Mouse (Mus musculus) liver, embryonic 13.5 days (tissue): Measurements from ENCODE around the gene Dkk1. TPM values are rescaled to one million over a fixed set of nuclear protein-coding genes. Genes with fewer than 3 reads are reported as not detected.

Source experiments
- ATAC-seq: fragments of 200-750 bp; cut with Nextera tagmentation; 2 replicates; pipeline ENCODE4 v1.8.0; 2017; ENCODE audit warnings: low read depth, mild to moderate bottlenecking, moderate number of reproducible peaks, moderate library complexity
- DNase-seq: peaks from one replicate; pipeline ENCODE4 v3.0.0; 2022
- H3K27ac ChIP-seq: fragments of 300-500 bp; sonication (generic); 2 replicates; pipeline ENCODE4 v1.5.1; 2015; ENCODE audit warnings: moderate library complexity, mild to moderate bottlenecking, inconsistent platforms
- H3K27me3 ChIP-seq: fragments of 300-500 bp; sonication (generic); 2 replicates; pipeline ENCODE4 v1.6.1; 2015; ENCODE audit warnings: mild to moderate bottlenecking, inconsistent platforms
- H3K36me3 ChIP-seq: fragments of 300-500 bp; sonication (generic); 2 replicates; pipeline ENCODE4 v1.6.1; 2015; ENCODE audit warnings: mild to moderate bottlenecking, inconsistent platforms
- H3K4me1 ChIP-seq: fragments of 300-500 bp; sonication (generic); replicated peaks from 2 replicates; pipeline ENCODE4 v1.6.1; 2015; ENCODE audit warnings: inconsistent platforms
- H3K4me2 ChIP-seq: fragments of 300-500 bp; sonication (generic); 2 replicates; pipeline ENCODE4 v1.6.1; 2015; ENCODE audit warnings: inconsistent platforms, mild to moderate bottlenecking, moderate library complexity
- H3K4me3 ChIP-seq: fragments of 300-500 bp; sonication (generic); replicated peaks from 2 replicates; pipeline ENCODE4 v1.5.1; 2015; ENCODE audit warnings: mild to moderate bottlenecking, inconsistent platforms
- H3K9ac ChIP-seq: fragments of 300-500 bp; sonication (generic); 2 replicates; pipeline ENCODE4 v1.6.1; 2015; ENCODE audit warnings: mild to moderate bottlenecking, inconsistent platforms
- H3K9me3 ChIP-seq: fragments of 300-500 bp; sonication (generic); replicated peaks from 2 replicates; pipeline ENCODE4 v1.6.1; 2016; ENCODE audit warnings: inconsistent platforms
- WGBS: fragments of 180-500 bp; shearing (Covaris S2); methylation state at CpG from one replicate; pipeline ENCODE4 v1.1.7; 2015; ENCODE audit not compliant: insufficient replicate concordance; 5-methylcytosine and 5-hydroxymethylcytosine counted together
- polyA plus RNA-seq: library from polyadenylated mRNA; unstranded; fragments of >200 nt; fragmentation: Nextera tagmentation; extraction: Ambion mirVana; gene quantifications from 2 replicates; pipeline ENCODE4 v1.2.1, GENCODE M21; 2015

The Dkk1 gene
- polyA plus RNA-seq, 1 experiment from 2014 or later = 1.3 TPM

- no peak for DNase-seq
- no peak overlapping the region for H3K4me3 ChIP-seq
- no peaks in the 10 kb centered on the region for H3K27me3 ChIP-seq
- WGBS = 50% methylated on average over 6 of the region's 6 CpGs
- no peak overlapping the region for H3K4me2 ChIP-seq
- no peak for ATAC-seq
- H3K4me1 ChIP-seq = no peaks in the 10 kb centered on the region
- no peak overlapping the region for H3K9ac ChIP-seq
- H3K27ac ChIP-seq = no peak overlapping the region
- H3K36me3 ChIP-seq = no peaks in the 10 kb centered on the region
- no peaks in the 10 kb centered on the region for H3K9me3 ChIP-seq
Measured at GRCm38 (mm10) chr19:30516771-30517170, 32.7 kb downstream of the Dkk1 start.

GRCm38 (mm10) chr19:30510481-30510880 lies 39.0 kb downstream of the Dkk1 start:
- Histone ChIP-seq H3K36me3 (no peaks in the 10 kb centered on the region), H3K27me3 (no peaks in the 10 kb centered on the region), H3K9ac (no peak overlapping the region), H3K4me2 (no peak overlapping the region), H3K4me3 (no peak overlapping the region), H3K27ac (no peak overlapping the region), H3K9me3 (no peaks in the 10 kb centered on the region), H3K4me1 (no peaks in the 10 kb centered on the region)
- WGBS = 62% methylated on average over 4 of the region's 4 CpGs
- ATAC-seq = no peak
- no peak for DNase-seq

GRCm38 (mm10) chr19:30505497-30505896 lies 44.0 kb downstream of the Dkk1 start:
- Histone ChIP-seq H3K9ac (no peak overlapping the region), H3K27ac (no peak overlapping the region), H3K36me3 (no peaks in the 10 kb centered on the region), H3K9me3 (no peaks in the 10 kb centered on the region), H3K4me3 (no peak overlapping the region), H3K4me2 (no peak overlapping the region), H3K27me3 (no peaks in the 10 kb centered on the region), H3K4me1 (no peaks in the 10 kb centered on the region)
- ATAC-seq = no peak
- DNase-seq = no peak
- WGBS = 30% methylated on average over 5 of the region's 5 CpGs
